Mouse (Mus musculus) cortical plate, adult 2 months (tissue): ENCODE measurements at regions not wholly inside any gene's neighbourhood (a gene's known extent, or its start where the extent isn't known, plus 50 kb on each side); places are given as distances from the start of the nearest gene placed in this dataset.

Experiments used
- CTCF ChIP-seq: fragments of 200-500 bp; IDR thresholded peaks from 2 replicates; pipeline ENCODE4 v1.5.1; 2011; ENCODE audit warnings: mild to moderate bottlenecking, control low read depth, low read length; ENCODE audit not compliant: insufficient read depth; ENCODE audit errors: extremely low read depth
- POLR2A ChIP-seq: fragments of 200-500 bp; IDR thresholded peaks from 2 replicates; pipeline ENCODE4 v1.6.1; 2011; ENCODE audit warnings: mild to moderate bottlenecking, low read length, control low read depth; ENCODE audit not compliant: insufficient read depth; ENCODE audit errors: extremely low read depth

DNA sequence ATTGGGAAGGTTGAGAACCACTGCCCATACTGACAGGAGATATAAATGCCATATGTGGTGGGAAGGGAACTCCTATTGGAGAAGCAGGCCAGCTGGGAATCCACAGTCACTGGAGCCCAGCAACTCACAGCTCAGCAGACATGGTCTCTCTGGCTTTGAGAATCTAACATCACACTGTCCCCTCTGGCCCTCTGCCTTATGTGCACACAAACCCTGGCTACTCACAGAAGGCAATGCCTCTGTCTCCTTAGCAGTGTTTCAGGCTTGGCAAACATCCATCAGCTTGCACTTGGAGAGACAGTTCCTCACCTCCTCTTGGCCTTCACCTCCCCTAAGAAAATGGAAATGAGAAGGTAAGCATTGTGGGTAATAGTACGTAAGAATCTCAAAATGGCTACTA is 188.2 kb upstream of the Mgmt start:
- TF ChIP-seq CTCF, result no peak
- TF ChIP-seq POLR2A, result no peak
